Mouse (Mus musculus) left cerebral cortex, postnatal 14 days (tissue): ENCODE data around the gene Zfp750. TPM values are rescaled to one million over a fixed set of nuclear protein-coding genes. Genes with fewer than 3 reads are reported as not detected.

Source experiments
- DNase-seq, 2 experiments: peaks; one replicate each; pipeline ENCODE4 v3.0.0; 2021 to 2022; ENCODE audit warnings: low spot score in 2 of 2, mixed read lengths in 1 of 2
- intact Hi-C: fragments of 180-260 bp; cut with DNase I; formaldehyde crosslinking; loops from one replicate; pipeline ENCODE4 v1.15.1; 2025
- total RNA-seq, 2 experiments: library from RNA; stranded (reverse); gene quantifications; 2 replicates each; pipeline ENCODE4 v1.2.3; 2021

Gene Zfp750
- total RNA-seq, 2 experiments from 2014 or later: not detected

DNA sequence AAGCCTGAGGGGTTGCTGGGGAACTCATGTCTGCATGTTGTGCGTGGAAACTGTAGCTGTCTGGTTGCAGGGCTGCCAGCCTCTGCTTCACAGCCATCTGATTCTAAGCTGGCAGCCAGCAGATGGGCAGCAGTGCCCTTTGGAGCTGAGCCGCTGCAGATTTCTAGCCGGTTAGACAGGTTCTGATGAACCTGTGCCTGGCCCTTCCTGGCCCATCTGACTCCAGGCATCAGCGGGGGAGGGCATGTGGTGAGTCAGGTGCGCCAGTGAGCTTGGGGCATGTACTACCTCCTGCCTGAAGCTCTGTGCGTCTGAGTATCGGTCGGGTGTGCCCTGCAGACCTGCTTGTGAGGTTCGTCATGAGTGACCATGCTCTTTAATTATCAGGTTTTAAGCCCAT, 24.8 kb upstream of the Zfp750 start:
- intact Hi-C loops: no loop called here

DNA sequence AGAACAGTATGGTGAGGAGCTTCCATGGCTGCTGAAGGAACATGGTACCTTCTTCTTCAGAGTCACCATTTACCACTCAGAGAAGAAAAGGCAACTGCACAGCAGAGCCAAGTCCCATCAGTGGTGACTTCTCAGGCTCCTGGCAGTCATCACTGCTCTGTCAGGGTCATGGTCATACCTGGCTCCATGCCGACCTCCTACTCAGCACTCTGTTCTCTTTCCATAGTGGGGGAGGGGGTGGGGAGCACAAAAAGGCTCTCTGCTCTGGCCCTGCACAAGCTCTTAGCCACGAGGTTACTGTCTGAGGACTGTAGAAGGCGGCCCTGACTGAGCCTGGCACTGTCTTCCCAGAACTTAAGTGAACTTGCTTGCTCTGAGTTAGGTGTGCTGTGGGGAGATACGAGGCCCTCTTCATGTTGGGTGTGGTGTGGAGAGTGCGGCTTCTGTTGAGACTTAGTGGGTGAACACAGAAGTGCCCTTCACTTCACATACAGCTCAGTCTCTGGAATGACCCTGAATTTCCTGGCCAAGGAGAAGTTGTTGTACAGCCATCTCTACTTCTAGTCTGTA, 24.2 kb upstream of the Zfp750 start:
- intact Hi-C loops: no loop called here

More for the DNA sequence above, 24.8 kb upstream of the Zfp750 start:
- DNase-seq: no peak

DNA sequence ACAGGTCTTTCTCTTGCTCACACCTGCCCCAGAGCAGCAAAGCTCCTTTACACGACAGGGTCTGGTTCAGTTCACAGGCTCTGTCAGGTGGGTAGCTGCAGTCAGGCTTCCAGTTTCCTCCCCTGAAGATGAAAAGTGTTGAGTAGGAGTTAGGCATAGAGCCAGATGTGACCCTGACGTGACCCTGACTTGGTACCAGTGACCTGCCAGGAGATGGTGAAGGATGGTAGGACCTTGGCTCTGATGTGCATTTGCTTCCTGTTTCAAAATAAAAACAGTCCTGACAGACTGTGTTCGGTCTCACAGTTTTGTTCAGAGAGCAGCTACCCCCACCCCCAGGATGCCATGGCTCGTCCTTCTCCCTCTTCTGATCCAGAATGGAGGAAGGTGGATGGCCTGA, 23.3 kb upstream of the Zfp750 start:
- intact Hi-C loops: no loop called here
- DNase-seq: no peak

More for the DNA sequence above, 24.2 kb upstream of the Zfp750 start:
- DNase-seq: no peak

DNA sequence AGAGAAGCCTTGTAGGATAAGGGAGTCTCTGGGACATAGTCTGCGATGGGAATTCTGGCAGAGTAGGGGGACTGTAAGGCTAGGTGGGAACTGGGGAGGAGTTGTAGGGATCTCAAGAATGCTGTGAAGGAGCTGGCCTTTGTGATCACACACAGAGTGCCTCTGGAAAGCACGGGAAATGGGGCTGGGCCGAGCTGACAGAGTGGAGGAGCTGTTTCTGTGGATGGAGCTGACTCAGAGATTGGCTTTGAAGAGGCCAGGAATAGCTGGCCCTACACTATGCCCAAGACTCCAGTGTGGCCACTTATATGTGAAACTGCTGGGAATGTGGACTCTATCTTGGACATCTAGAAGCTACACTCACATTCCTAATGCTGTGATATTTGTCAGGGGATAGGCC, 17.4 kb upstream of the Zfp750 start:
- intact Hi-C loops: no loop called here
- DNase-seq: no peak

DNA sequence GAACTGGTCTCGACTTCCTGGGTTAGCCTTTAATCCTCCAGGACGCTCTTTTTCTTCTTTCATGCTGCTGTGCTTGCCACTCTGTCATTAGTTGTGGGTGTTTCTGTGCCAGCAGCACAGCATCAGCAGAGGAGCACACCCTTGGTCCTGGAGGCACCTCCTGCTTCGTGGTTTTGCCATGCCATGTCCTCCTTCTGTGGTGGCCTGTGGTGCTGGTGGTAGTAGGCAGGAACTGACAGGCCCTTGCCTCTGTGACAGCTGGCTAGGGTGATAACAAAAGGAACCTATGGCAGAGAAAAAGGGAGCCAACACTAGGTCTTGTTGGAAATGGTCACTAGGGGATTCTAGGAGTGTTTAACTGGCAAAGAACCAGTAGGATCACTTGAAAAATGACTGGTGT, 10.6 kb upstream of the Zfp750 start:
- DNase-seq: no peak
- intact Hi-C loops: no loop called here

DNA sequence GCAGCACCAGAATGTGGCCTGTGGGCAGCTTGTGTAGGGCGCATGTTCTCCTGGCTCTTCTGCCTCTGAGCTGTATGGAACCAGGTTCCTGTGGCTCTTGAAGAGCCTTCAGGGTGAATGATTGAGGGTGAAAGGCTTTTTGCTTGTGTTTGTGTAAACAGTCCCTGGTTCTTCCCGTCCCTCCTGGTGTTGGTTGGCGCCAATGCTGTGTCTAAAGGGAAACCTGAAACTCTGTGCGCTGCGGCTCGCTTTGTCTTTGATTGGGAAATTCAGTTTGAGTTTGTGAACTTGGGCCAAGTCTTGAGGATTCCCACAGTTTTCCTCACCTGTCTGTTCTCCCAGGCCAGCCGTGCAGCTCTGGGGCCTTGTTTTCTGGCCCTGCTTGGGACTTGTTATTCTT, 5.1 kb upstream of the Zfp750 start:
- intact Hi-C loops: no loop called here
- no peak for DNase-seq

DNA sequence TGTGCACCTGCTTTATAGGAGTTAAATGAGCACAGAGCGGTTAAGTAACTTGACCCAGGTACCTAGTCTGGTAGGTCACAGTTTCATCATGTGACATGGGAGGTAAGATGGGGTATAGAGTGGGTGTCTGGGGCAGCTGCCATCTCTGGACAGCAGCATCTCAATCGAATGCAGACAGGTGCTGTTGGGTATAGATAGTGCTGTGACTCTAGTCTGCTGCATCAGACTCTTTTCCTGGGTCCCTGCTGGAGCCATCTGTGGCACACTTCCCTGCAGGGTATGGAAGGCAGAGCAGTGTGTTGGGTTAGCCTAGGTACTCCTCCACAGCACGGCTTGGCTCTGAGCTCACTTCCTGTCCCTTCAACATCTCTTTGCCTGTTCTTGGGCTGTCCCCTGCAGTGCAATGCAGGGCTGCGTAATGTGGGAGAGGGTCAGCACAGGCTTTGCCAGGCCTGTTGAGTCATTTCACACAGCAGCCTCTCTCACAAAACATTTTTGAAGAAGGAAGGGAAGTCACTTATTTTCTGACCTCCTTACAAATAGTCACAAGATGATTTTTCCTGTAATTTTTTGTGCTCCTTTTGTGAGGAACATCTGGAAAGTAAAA, 3.1 kb upstream of the Zfp750 start:
- no peak for DNase-seq
- intact Hi-C loops: no loop called here

DNA sequence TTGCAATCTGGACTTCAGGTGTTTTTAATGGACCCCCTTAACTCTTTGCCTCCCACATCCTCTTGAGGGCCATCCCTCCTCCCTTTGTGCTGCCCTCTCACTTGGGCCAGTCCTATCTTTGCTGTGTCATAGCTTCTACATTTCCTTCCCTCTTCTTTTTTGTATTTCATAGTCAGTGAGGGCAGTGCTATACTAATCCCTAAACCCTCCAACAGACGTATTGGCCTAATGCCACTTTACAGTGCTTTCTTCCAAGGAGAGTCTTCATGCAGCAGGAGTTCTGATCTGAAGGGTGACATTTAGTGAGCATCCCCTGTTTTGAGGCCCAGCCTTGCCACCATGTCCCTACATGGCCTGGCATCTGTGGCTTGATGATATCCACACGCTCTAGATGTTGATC, 1.6 kb upstream of the Zfp750 start:
- intact Hi-C loops: no loop called here
- DNase-seq: no peak

DNA sequence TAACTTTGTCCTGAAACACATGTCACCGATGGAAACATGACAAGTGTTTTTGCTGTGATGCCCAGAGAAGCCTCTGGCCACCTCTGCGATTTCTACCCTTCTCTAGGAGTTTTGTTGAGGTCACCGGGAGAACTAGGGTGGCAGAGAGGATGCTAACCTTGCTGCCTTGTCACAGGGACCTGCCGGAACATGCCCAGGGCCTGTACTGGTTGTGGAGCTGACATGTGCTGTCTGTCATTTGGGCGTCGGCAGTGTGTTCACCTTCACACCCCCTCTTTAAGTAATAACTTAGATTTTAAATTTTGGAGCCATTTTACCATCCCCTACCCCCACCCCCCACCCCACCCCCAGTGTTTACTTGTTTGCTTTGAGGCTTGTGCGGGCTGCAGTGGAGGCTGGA, 570 bp upstream of the Zfp750 start:
- intact Hi-C loops: no loop called here

DNA sequence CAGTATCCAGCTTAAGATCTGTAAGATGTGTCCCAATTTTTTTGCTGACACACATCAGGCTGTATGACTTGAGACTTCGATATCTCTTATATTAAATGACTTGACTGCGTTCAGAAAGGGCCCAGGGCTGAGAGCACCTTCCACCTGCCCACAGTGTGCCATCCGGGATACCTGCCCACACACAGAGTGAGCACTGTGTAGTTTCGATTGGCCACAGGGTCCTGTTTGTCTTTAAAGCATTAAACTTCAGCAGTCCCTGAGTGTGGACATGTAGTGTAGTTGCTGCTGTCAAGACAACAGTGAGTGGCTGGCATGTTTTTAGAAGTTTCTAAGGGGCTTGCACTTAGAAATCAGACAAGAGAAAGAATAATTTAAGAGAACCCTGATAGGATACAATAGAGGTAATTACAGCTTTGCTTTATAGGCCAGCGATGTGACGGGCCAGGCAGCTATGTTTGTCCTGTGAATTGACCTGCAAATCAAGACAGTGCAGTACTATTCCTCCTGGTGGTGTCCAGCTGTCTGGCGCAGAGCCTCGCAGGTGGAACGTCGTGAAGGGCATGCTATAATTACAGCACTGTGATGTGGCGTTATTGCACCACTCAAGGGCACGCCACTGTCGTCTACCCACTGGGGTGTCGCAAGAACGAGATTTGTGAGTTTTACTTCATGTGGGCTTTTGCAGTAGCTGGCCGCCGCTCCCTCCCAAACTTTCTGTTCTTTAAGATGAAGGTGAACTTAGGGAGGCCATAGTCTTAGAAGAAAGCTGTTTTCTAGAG, 1.3 kb downstream of the Zfp750 start:
- intact Hi-C loops: no loop called here
- DNase-seq: no peak

More for the DNA sequence above, 570 bp upstream of the Zfp750 start:
- DNase-seq: no peak

DNA sequence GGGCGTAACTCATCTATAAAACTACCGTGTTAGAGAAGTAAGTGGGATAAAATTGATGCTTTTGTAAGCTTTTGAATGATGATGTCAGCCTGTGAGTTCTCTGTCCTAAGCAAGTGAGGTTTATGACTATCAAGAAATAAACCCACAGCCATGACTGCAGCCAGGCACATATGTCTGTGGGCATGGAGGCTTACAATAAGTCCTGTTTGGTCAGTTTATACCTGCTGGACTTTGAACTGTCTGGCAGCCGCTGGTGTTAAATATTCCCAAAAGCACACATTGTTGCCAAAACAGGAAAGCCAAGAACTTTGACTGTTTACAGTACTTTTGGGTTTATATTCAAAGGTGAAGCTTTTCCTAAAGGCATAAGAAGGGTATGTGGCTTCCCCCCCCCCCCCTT, 2.2 kb downstream of the Zfp750 start:
- intact Hi-C loops: no loop called here
- DNase-seq: no peak

DNA sequence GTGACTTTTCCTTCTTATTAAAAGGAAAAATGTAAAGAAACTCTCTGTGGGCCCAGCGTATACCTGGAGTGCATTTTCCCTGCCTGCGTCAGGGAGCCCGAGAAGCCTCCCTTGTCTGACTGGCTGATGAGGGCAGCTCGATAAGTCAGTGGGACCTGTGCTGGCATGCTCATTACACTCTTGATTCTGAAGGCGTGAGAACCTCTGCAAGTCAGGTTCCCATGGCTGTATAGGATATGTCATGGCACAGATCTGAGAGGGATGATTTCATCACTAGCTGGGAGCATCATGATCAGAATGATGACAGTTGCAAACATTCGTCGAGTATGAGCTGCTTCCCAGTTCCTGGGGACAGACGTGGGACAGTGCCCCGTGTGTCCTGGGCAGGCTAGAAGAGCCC, 3.1 kb downstream of the Zfp750 start:
- intact Hi-C loops: no loop called here
- DNase-seq: no peak

DNA sequence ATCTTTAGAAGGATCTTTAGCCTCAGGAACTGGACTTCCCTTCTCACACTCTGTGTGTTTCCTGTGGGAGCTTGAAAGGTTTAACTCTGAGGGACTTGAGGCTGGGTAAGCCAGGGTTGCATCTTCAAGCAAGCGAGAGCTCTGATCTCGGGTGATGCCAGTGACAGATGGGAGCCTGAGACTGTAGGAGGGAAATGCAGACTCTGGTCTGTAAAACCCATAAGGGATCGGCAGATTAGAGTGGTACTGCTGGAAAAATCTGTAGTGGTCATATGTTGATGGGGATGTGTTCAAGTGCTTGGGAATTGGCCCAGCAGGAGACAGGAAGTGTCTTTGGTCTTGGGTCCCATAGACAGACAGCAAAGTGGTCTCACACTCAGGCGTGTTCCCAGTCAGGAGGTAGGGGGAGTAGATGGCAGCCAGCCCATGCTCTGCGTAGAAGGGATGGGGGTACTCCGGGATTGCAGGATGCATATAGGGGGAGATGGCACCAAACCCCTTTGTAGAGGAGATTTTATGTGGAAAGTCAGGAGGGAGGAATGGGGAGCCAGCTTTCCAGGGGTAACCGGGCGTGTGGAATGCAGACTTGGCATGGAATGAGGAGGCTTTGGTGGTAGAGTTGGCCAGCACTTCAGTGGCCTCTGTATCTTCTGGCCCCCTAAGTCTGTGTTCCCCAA, 6.1 kb downstream of the Zfp750 start:
- peak in 1 of 2 experiments; percentile 27 for DNase-seq
- intact Hi-C loops: no loop called here

DNA sequence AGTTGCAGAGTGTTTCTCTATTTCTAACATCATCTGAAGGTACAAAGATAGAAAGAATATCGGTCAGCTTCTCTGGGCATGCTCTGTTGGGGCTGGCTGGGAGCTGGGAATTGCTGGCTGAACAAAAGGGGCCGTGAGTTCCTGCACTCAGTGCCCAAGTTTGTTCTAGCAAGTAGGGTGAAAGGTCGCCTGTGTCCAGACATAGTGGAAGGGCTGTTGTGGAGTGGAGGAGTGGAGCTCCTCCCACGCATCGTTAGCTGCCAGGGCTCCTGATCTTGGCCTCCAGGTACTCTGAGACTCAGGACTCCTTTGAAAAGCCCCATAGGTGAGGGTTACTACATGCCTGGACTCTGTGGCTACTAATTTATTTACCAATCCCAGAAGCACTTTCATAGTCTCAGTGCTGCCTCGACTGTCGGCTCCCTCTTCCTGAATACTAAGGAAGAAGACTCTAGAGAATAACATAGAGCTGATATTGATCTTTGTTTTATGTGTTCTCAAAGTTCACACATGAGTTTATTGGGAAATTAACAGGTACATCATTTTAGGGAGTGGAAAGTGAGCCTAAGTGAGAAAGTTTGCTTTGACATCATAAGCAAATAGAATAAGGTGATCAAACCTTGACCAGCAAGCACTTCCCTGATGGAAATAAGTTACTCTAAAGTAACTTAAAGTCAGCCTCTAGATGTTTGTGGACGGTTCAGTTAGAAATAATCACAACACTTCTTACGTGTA, 8.5 kb downstream of the Zfp750 start:
- intact Hi-C loops: no loop called here
- no peak for DNase-seq

DNA sequence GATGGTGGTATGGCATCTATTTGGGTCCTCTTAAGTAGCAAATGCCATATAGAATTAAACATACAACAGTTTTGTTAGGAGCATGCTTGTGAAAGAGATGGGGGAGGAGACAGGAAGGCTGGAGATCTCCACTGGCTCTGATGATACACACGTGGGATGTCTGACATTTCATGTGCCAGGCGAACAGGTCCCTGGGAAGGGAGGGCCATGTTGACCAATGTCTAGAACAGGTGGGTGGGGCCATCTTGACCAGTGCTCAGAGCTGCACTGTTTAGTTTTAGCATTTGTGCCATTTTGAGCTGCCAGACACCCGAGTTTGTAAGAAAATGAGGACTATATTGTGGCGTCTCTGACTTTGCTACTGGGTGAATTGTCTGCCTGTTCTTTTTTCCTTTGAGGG, 10.7 kb downstream of the Zfp750 start:
- no peak for DNase-seq
- intact Hi-C loops: no loop called here

DNA sequence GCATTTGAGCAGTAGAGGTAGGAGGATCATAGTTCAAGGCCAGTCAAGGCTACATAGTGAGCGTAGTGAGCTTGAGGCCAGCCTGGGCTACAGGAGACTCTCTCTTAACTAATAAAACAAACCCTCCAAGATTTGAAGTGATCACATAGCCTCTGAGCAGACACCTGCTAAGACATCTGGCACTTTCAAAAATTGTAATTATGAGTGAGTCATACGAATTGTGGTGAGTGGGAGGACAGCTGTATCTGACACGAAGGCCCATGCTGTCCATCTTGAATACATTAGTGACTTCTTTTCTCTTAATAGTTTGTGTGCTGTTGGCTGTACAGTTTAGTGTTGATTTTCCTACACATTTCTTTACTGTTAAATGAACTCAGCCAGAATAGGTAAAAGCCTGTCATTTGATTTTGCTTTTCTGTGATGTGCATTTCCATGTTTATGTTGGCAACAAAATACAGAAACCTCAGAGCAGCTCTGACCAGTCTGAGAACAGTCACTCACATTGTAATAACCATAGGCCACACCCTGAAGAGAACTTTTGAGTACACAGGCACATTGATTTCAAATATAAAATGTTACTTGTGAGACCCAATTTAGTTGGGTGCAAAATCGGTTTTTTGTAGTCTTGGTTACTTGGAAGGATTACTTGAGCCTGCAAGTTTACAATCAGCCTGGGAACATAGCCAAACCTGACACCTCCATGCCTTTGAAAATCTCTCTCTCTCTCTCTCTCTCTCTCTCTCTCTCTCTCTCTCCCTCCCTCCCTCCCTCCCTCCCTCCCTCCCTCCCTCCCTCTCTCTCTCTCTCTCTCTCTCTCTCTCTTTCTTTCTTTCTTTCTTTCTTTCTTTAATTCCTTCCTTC, 16.9 kb downstream of the Zfp750 start:
- peak; percentile 23 to 25 for DNase-seq
- intact Hi-C loops: no loop called here

DNA sequence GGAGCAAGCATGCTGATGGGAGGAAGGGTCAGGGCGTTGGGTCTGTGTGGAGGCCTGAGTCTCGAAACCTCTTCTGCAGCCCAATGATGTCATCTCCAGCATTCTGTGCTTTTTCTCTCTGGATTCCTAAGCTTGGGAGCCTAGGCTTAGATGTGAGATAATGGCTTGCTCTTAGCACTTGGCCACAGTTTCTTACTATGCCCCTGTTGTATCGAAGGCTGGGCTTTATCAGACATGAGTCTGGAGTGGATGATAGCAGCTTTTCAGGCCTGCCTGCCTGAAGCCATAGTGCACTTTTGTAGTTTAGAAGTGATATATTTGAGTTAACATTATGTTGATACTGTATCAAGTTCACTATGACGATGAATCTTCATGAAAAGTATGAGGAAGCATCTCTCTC, 17.6 kb downstream of the Zfp750 start:
- intact Hi-C loops: no loop called here
- no peak for DNase-seq

DNA sequence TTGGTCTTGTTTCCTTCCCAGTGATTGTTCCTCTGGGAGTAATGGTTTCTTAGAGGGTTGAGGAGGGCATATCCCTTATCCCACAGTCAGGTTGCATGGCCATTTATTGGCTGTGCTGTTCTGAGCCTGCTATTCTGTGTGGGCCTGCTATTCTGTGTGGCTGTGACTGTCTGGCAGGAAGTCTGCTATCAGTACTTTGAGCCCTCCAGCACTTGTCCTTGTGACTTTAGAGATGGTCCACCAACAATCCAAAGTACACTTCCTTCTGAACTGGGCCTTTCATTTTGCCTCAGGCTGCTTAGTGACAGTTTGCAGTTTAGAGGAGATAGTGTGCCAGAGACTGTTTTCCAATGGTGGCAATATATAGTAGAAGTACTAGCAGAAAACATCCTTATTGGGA, 18.5 kb downstream of the Zfp750 start:
- DNase-seq: no peak
- intact Hi-C loops: no loop called here

DNA sequence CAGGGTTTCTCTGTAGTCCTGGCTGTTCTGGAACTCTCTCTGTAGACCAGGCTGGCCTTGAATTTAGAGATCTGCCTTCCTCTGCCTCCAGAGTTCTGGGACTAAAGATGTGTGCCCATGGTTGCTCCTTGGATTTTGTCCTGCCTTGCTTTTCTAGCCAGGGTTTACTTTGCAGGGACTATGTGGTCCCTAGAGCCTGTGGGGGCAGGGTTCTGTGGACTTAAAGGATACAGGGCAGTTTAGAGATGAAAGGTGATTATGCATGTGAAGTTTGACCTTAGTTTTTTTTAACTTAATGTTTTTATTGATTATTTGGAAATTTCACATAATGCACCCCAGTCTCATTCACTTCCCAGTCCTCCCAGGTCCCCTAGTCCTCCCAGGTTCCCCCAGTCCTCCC, 28.5 kb downstream of the Zfp750 start:
- intact Hi-C loops: no loop called here
- no peak for DNase-seq
